Mouse (Mus musculus) heart, postnatal 0 days (tissue): Measurements from ENCODE around the gene Nup188.

Source experiments
- CTCF ChIP-seq: IDR thresholded peaks from 2 replicates; pipeline ENCODE4 v1.5.1; 2016; ENCODE audit warnings: antibody characterized with exemption, control low read depth, low read depth
- EP300 ChIP-seq: IDR thresholded peaks from 2 replicates; pipeline ENCODE4 v1.6.1; 2016; ENCODE audit warnings: antibody characterized with exemption, low read depth

GRCm38 (mm10) chr2:30327276-30327675 is 41.1 kb downstream of the Nup188 start:
- TF ChIP-seq CTCF (no peak), EP300 (no peak)
